Mouse (Mus musculus) liver, adult 2 months (tissue): ENCODE data around the gene Hpse2.

Experiments
- CTCF ChIP-seq: fragments of 200-500 bp; IDR thresholded peaks from 2 replicates; pipeline ENCODE4 v1.5.1; 2011; ENCODE audit warnings: low read depth, low read length, control low read depth
- POLR2A ChIP-seq: fragments of 200-500 bp; IDR thresholded peaks from 2 replicates; pipeline ENCODE4 v1.6.1; 2011; ENCODE audit warnings: low read length, control low read depth; ENCODE audit not compliant: insufficient read depth; ENCODE audit errors: extremely low read depth

DNA sequence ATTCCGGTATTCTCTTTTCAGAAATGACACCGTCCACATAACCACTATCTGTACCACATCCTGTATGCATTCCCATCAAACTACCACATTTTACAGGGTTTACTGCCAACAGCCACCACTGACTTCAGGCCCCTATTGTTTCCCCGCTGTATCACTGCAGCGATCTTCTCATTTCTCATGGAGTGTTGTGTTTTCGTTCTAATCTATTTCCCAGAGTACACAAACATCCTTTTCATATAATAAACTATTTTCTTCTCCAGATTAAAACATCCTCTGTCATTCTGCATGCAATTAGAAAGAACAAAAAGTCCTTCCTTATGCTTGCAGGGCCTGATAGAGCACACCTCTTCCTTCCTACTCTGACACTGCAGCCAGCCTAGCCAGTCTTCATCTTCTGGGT, 399.3 kb downstream of the Hpse2 start:
- TF ChIP-seq POLR2A (no peak), CTCF (no peak)
